Mouse (Mus musculus) CH12.LX (cell line): ENCODE data around the gene Gse1. TPM values are rescaled to one million over a fixed set of nuclear protein-coding genes. Genes with fewer than 3 reads are reported as not detected.

Experiments
- DNase-seq: peaks from one replicate; pipeline ENCODE4 v3.0.0-alpha.2; 2013; ENCODE audit errors: extremely low read depth
- H3K27ac ChIP-seq: 2 replicates; pipeline ENCODE4 v1.5.1; 2012; ENCODE audit warnings: low read depth, mild to moderate bottlenecking, control low read depth, moderate library complexity; ENCODE audit not compliant: insufficient read depth
- H3K27me3 ChIP-seq: replicated peaks from 2 replicates; pipeline ENCODE3; 2012; ENCODE audit warnings: inconsistent platforms
- H3K36me3 ChIP-seq, 2 experiments: replicated peaks in 1 of 2; 2 replicates each; pipeline versions ENCODE3 to v1.6.1; 2012; ENCODE audit warnings: inconsistent platforms in 1 of 2, low read length in 1 of 2, mild to moderate bottlenecking in 1 of 2, mixed read lengths in 1 of 2, moderate library complexity in 1 of 2; ENCODE audit not compliant: control insufficient read depth in 1 of 2, insufficient read depth in 1 of 2
- H3K4me1 ChIP-seq, 2 experiments: 2 replicates each; pipeline ENCODE4 v1.6.1; 2012; ENCODE audit warnings: inconsistent platforms in 1 of 2, moderate library complexity in 1 of 2; ENCODE audit not compliant: insufficient read depth in 2 of 2, control insufficient read depth in 1 of 2
- H3K4me2 ChIP-seq: 2 replicates; pipeline ENCODE4 v1.6.1; 2012; ENCODE audit warnings: low read depth, mild to moderate bottlenecking, control low read depth; ENCODE audit not compliant: poor library complexity, insufficient read depth, severe bottlenecking
- H3K4me3 ChIP-seq, 3 experiments: fragments of 150-350 bp in 1 of 3; sonication (generic) in 1 of 3; replicated peaks in 1 of 3; 2 replicates each; pipeline versions ENCODE3 to v1.5.1; 2011 to 2012; ENCODE audit warnings: low read depth in 2 of 3, low read length in 2 of 3, mild to moderate bottlenecking in 2 of 3, moderate library complexity in 2 of 3, control low read depth in 1 of 3, improper control_type of control experiment in 1 of 3, inconsistent platforms in 1 of 3, mixed read lengths in 1 of 3; ENCODE audit not compliant: poor library complexity in 1 of 3
- H3K79me2 ChIP-seq: replicated peaks from 2 replicates; pipeline ENCODE4 v1.6.1; 2012; ENCODE audit warnings: mild to moderate bottlenecking, moderate library complexity; ENCODE audit not compliant: control insufficient read depth, poor library complexity, insufficient read depth, severe bottlenecking; ENCODE audit errors: extremely low read depth
- H3K9ac ChIP-seq: 2 replicates; pipeline ENCODE4 v1.6.1; 2012; ENCODE audit warnings: low read depth, mild to moderate bottlenecking, control low read depth, moderate library complexity; ENCODE audit not compliant: insufficient read depth
- H3K9me3 ChIP-seq: replicated peaks from 2 replicates; pipeline ENCODE3; 2012; ENCODE audit warnings: low read length, inconsistent platforms, mixed read lengths
- ELF1 ChIP-seq: IDR thresholded peaks from 2 replicates; pipeline ENCODE4 v1.6.1; 2014; ENCODE audit warnings: low read depth, mild to moderate bottlenecking, inconsistent platforms, low read length, improper control_type of control experiment
- GABPA ChIP-seq: IDR thresholded peaks from 2 replicates; pipeline ENCODE4 v1.6.1; 2012; ENCODE audit warnings: low read depth, low read length, improper control_type of control experiment, inconsistent platforms; ENCODE audit not compliant: insufficient replicate concordance
- HCFC1 ChIP-seq: IDR thresholded peaks from 2 replicates; pipeline ENCODE4 v1.6.1; 2012; ENCODE audit warnings: low read depth, mild to moderate bottlenecking, inconsistent platforms, low read length, improper control_type of control experiment
- IRF4 ChIP-seq: IDR thresholded peaks from 2 replicates; pipeline ENCODE4 v1.6.1; 2014; ENCODE audit warnings: low read depth, mild to moderate bottlenecking, inconsistent platforms, low read length, improper control_type of control experiment
- JUND ChIP-seq: conservative IDR thresholded peaks from 2 replicates; pipeline ENCODE4 v1.6.1; 2011; ENCODE audit warnings: low read depth, low read length, improper control_type of control experiment
- MAX ChIP-seq: IDR thresholded peaks from 2 replicates; pipeline ENCODE4 v1.6.1; 2011; ENCODE audit warnings: low read length, improper control_type of control experiment
- MAZ ChIP-seq: IDR thresholded peaks from 2 replicates; pipeline ENCODE4 v1.6.1; 2012; ENCODE audit warnings: low read depth, mild to moderate bottlenecking, inconsistent platforms, low read length, improper control_type of control experiment, moderate library complexity
- MEF2A ChIP-seq: IDR thresholded peaks from 2 replicates; pipeline ENCODE4 v1.6.1; 2014; ENCODE audit warnings: low read depth, mild to moderate bottlenecking, inconsistent platforms, low read length, improper control_type of control experiment, borderline replicate concordance
- NELFE ChIP-seq: IDR thresholded peaks from 2 replicates; pipeline ENCODE4 v1.6.1; 2011; ENCODE audit warnings: low read depth, low read length, improper control_type of control experiment
- NRF1 ChIP-seq: IDR thresholded peaks from 2 replicates; pipeline ENCODE4 v1.6.1; 2014; ENCODE audit warnings: low read depth, mild to moderate bottlenecking, inconsistent platforms, low read length, improper control_type of control experiment, moderate library complexity
- PAX5 ChIP-seq: IDR thresholded peaks from 2 replicates; pipeline ENCODE4 v1.6.1; 2012; ENCODE audit warnings: low read length, inconsistent platforms, mixed read lengths
- POLR2AphosphoS2 ChIP-seq: IDR thresholded peaks from 2 replicates; pipeline ENCODE4 v1.6.1; 2011; ENCODE audit warnings: low read depth, low read length, improper control_type of control experiment
- RAD21 ChIP-seq: IDR thresholded peaks from 2 replicates; pipeline ENCODE4 v1.6.1; 2011; ENCODE audit warnings: low read depth, mild to moderate bottlenecking, low read length, improper control_type of control experiment, moderate library complexity
- RCOR1 ChIP-seq: conservative IDR thresholded peaks from 2 replicates; pipeline ENCODE4 v1.6.1; 2012; ENCODE audit warnings: low read depth, mild to moderate bottlenecking, inconsistent platforms, low read length, improper control_type of control experiment
- SIN3A ChIP-seq: IDR thresholded peaks from 2 replicates; pipeline ENCODE4 v1.6.1; 2012; ENCODE audit warnings: low read length, improper control_type of control experiment, inconsistent platforms
- SMC3 ChIP-seq: IDR thresholded peaks from 2 replicates; pipeline ENCODE4 v1.6.1; 2011; ENCODE audit warnings: low read depth, low read length, improper control_type of control experiment
- TBP ChIP-seq: conservative IDR thresholded peaks from 2 replicates; pipeline ENCODE4 v1.6.1; 2011; ENCODE audit warnings: low read depth, low read length, improper control_type of control experiment
- TCF12 ChIP-seq: IDR thresholded peaks from 2 replicates; pipeline ENCODE4 v1.6.1; 2014; ENCODE audit warnings: low read depth, mild to moderate bottlenecking, inconsistent platforms, low read length, improper control_type of control experiment
- UBTF ChIP-seq: IDR thresholded peaks from 2 replicates; pipeline ENCODE4 v1.6.1; 2012; ENCODE audit warnings: low read depth, mild to moderate bottlenecking, inconsistent platforms, low read length, improper control_type of control experiment, moderate library complexity
- USF1 ChIP-seq: IDR thresholded peaks from 2 replicates; pipeline ENCODE4 v1.6.1; 2014; ENCODE audit warnings: low read depth, mild to moderate bottlenecking, inconsistent platforms, low read length, improper control_type of control experiment
- USF2 ChIP-seq: conservative IDR thresholded peaks from 2 replicates; pipeline ENCODE4 v1.6.1; 2011; ENCODE audit warnings: low read depth, low read length, improper control_type of control experiment
- ZC3H11A ChIP-seq: IDR thresholded peaks from 2 replicates; pipeline ENCODE4 v1.6.1; 2012; ENCODE audit warnings: low read depth, mild to moderate bottlenecking, inconsistent platforms, low read length, improper control_type of control experiment
- ZKSCAN1 ChIP-seq: IDR thresholded peaks from 2 replicates; pipeline ENCODE4 v1.6.1; 2012; ENCODE audit warnings: low read depth, inconsistent platforms, low read length, improper control_type of control experiment, borderline replicate concordance
- ZNF384 ChIP-seq: IDR thresholded peaks from 2 replicates; pipeline ENCODE4 v1.6.1; 2012; ENCODE audit warnings: low read depth, low read length, improper control_type of control experiment, inconsistent platforms
- dilution Hi-C: fragments of 300-500 bp; cut with MboI; formaldehyde crosslinking; loops from 2 replicates; pipeline ENCODE4 v1.14.3; 2020; ENCODE audit warnings: low sequenced_read_pairs; ENCODE audit not compliant: extremely low pct_unique_long_range_greater_than_20kb, extremely low pct_ligation_motif_present
- in situ Hi-C: fragments of 300-500 bp; cut with MboI; formaldehyde crosslinking; loops from 3 replicates; pipeline ENCODE4 v1.14.3; 2019; ENCODE audit warnings: low sequenced_read_pairs, low pct_ligation_motif_present, low pct_unique_long_range_greater_than_20kb, mixed read lengths
- polyA plus RNA-seq: library from polyadenylated mRNA; unstranded; fragments of >175 nt; gene quantifications from 2 replicates; pipeline ENCODE4 v1.2.1, GENCODE M21; 2012; ENCODE audit warnings: low read depth; ENCODE audit not compliant: insufficient read length
- total RNA-seq, 2 experiments: library from RNA; depleted of rRNA; stranded (reverse); fragments of 300-350 nt in 1 of 2; fragments of >200 nt in 1 of 2; gene quantifications; 2 replicates each; pipeline ENCODE4 v1.2.3; 2012 to 2014

Gene Gse1
- total and polyA plus RNA-seq, 3 experiments, result 1.3 to 9.8 (median 8.5) TPM

DNA sequence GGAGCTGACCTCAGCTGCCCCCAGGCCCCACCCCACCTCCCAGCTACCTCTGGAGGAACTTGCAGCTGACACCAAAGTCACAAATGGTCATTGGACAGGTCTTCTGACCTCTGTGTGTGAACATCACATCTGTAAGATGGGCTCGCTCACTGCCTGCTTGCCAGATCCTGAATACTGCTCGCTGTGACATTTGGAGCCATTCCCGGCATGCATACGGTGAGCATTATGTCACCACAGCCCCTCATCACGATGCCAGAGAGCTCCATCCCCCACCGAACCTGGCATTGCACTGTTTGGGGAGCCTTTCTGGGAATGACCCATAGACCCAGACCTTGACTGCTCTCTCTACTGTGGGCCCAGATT is 185.4 kb downstream of the Gse1 start:
- no peak for DNase-seq
- peaks cover 11 to 41% of the 10 kb centered on the region in 2 experiments for H3K4me1 ChIP-seq
- no peak for TF ChIP-seq TCF12
- no peak for TF ChIP-seq MAX
- TF ChIP-seq PAX5, result no peak
- no peak for TF ChIP-seq ZC3H11A
- no peak for TF ChIP-seq MAZ
- no peak for TF ChIP-seq JUND
- TF ChIP-seq ELF1, result no peak
- TF ChIP-seq POLR2AphosphoS2, result no peak
- no peak for TF ChIP-seq IRF4
- TF ChIP-seq USF2, result no peak
- no peak for TF ChIP-seq NELFE
- no peak for TF ChIP-seq UBTF
- TF ChIP-seq GABPA, result no peak
- TF ChIP-seq RCOR1, result no peak
- no peak for TF ChIP-seq TBP
- no peak for TF ChIP-seq ZKSCAN1
- no peak for TF ChIP-seq RAD21
- no peak for TF ChIP-seq MEF2A
- TF ChIP-seq, all 38 proteins: peak for 0
- no peaks in the 10 kb centered on the region for H3K79me2 ChIP-seq
- in situ Hi-C loops, result no loop called here
- no peak overlapping the region for H3K4me3 ChIP-seq
- dilution Hi-C loops, result no loop called here
- H3K4me2 ChIP-seq, result no peak overlapping the region
- no peaks in the 10 kb centered on the region for H3K9me3 ChIP-seq
- H3K27me3 ChIP-seq, result peaks cover 32% of the 10 kb centered on the region
- H3K9ac ChIP-seq, result no peak overlapping the region
- no peak overlapping the region for H3K27ac ChIP-seq
- H3K36me3 ChIP-seq, result no peaks in the 10 kb centered on the region

DNA sequence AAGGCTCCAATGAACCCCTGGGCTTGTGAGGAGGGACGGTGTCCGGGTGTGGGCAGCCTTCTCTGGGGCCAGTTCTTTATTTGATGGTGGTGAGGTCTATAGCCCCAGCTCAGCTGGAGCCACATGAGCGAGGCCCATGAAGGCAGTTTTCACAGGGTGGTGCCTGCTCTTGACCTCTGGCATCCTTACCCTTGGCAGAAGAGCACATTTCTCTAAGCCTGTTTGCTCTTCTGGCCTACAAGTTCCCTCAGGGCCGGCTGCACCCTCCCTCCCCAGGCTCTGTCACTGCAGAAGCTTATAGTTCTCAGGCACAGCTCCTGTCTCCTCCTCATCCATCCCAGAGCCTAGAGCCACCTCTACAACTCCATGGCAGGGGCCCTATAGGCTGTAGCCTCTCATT is 186.0 kb downstream of the Gse1 start:
- DNase-seq, result no peak
- H3K27me3 ChIP-seq, result peaks cover 34% of the 10 kb centered on the region
- TF ChIP-seq PAX5, result no peak
- no peak for TF ChIP-seq SIN3A
- no peak for TF ChIP-seq ZKSCAN1
- no peak for TF ChIP-seq SMC3
- no peak for TF ChIP-seq HCFC1
- no peak for TF ChIP-seq RCOR1
- TF ChIP-seq NRF1, result no peak
- TF ChIP-seq JUND, result no peak
- no peak for TF ChIP-seq ZNF384
- TF ChIP-seq USF1, result no peak
- H3K27ac ChIP-seq, result no peak overlapping the region
- H3K9me3 ChIP-seq, result no peaks in the 10 kb centered on the region
- dilution Hi-C loops (no loop called here), in situ Hi-C loops (no loop called here)
- no peaks in the 10 kb centered on the region for H3K36me3 ChIP-seq
- peaks cover 5 to 35% of the 10 kb centered on the region in 2 experiments for H3K4me1 ChIP-seq
- H3K4me3 ChIP-seq, result no peak overlapping the region
- H3K4me2 ChIP-seq, result no peak overlapping the region
- no peak overlapping the region for H3K9ac ChIP-seq
- no peaks in the 10 kb centered on the region for H3K79me2 ChIP-seq
